In the genomic region with DNA sequence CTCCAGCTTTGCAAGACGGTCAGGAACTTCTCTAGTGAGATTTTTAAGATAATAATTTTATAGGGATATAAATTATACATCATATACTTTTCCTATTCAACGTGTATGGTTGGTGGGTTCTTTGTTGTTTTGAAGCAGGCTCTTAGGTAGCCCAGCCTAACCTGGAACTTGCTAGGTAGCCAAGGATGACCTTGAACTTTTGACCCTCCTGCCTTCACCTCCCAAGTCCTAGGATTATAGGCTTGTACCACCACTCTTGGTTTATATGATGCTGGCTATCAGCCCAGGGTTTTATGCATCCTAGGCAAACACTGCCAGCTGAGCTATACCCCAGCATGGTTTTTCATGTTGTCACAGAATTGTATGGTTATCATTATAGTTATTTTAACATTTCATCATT, we compare ENCODE assay signal across 20 mouse cellular contexts.
A peak's percentile ranks its signal among the peaks of the same experiment; 100 is the strongest.
DNase-seq lines count a peak whose midpoint lies in the region; TF ChIP-seq lines count a peak whose summit lies in the region.
"Had no signal": no experiment of that assay in that cellular context is flagged by ENCODE, and none has a peak within 500 bp of the region (broad histone marks: within the 10 kb centered on the region; RNA-seq: fewer than 3 reads in every experiment).

No protein-coding gene starts in this region.

- H3K27me3 ChIP-seq in heart, embryonic 10.5 days (ENCODE audit: insufficient read depth, poor library complexity, severe bottlenecking) = no peaks in the 10 kb centered on the region
- H3K27me3 ChIP-seq: embryonic facial prominence, embryonic 12.5 days; forebrain, embryonic 13.5 days; forebrain, embryonic 15.5 days had no signal

- peaks cover 29% of the 10 kb centered on the region for H3K4me1 ChIP-seq in heart, embryonic 10.5 days
- 0 out of 4 replicates have a peak, but pooled peaks cover 0 to 2% of the 10 kb centered on the region in 2 experiments for H3K4me1 ChIP-seq in ES-E14 (ENCODE audit: control insufficient read depth in 2 of 2, insufficient read depth in 2 of 2, low read length in 2 of 2, poor library complexity in 1 of 2)
- H3K4me1 ChIP-seq: embryonic facial prominence, embryonic 10.5 days; embryonic facial prominence, embryonic 12.5 days; forebrain, embryonic 13.5 days; forebrain, embryonic 15.5 days had no signal

- no peak overlapping the region for H3K27ac ChIP-seq in heart, embryonic 10.5 days
- no peak overlapping the region for H3K27ac ChIP-seq in ES-E14 (ENCODE audit: insufficient read depth, low read depth, low read length, poor library complexity, severe bottlenecking)
- H3K27ac ChIP-seq: embryonic facial prominence, embryonic 10.5 days; embryonic facial prominence, embryonic 12.5 days; forebrain, embryonic 13.5 days; forebrain, embryonic 15.5 days had no signal

- H3K9me3 ChIP-seq in heart, embryonic 10.5 days = no peaks in the 10 kb centered on the region
- no peaks in the 10 kb centered on the region for H3K9me3 ChIP-seq in ES-E14 (ENCODE audit: control insufficient read depth, insufficient read depth, low read depth, low read length)
- H3K9me3 ChIP-seq: embryonic facial prominence, embryonic 10.5 days; embryonic facial prominence, embryonic 12.5 days; forebrain, embryonic 13.5 days; forebrain, embryonic 15.5 days had no signal

- WGBS in heart, embryonic 10.5 days = 63% methylated on average over 2 of the region's 2 CpGs

- in situ Hi-C loops in ES-E14 (cut with MboI; ENCODE audit: low sequenced_read_pairs in 2 of 2, unreplicated experiment in 2 of 2) = no loop called here

- peak; percentile 60 for DNase-seq in heart, adult 11 months
- DNase-seq in heart, embryonic 10.5 days (ENCODE audit: low spot score) = no peak
- DNase-seq in ES-CJ7 (ENCODE audit: low read depth, low spot score) = peak; percentile 60
- DNase-seq in ES-E14 (ENCODE audit: low read depth, low spot score) = peak; percentile 44
- peak; percentile 45 for DNase-seq in ZHBTc4 (ENCODE audit: low read depth, low spot score)
- no peak for DNase-seq in urinary bladder, postnatal 36 days (ENCODE audit: low spot score in 2 of 2)
- DNase-seq in cerebellum, adult 9-11 months = no peak
- DNase-seq: adrenal gland, adult 2 months; adrenal gland, postnatal 10 days; adrenal gland, postnatal 25 days; cerebellum, adult 11 months; cerebellum, adult 18-20 months; cerebellum, adult 8-10 months; cerebellum, postnatal 10 days; cerebellum, postnatal 25 days; forebrain, postnatal 0 days had no signal

- H3K36me3 ChIP-seq in heart, embryonic 10.5 days = 0 out of 2 replicates have a peak, but pooled peaks cover 3% of the 10 kb centered on the region
- no peaks in the 10 kb centered on the region for H3K36me3 ChIP-seq in ES-E14 (ENCODE audit: control insufficient read depth, insufficient read depth, low read length, poor library complexity, severe bottlenecking)
- H3K36me3 ChIP-seq: embryonic facial prominence, embryonic 10.5 days; embryonic facial prominence, embryonic 12.5 days; forebrain, embryonic 15.5 days had no signal

- H3K4me3 ChIP-seq in heart, embryonic 10.5 days = no peak overlapping the region
- H3K4me3 ChIP-seq in ES-E14 (ENCODE audit: insufficient read depth in 1 of 2, low read depth in 1 of 2, low read length in 2 of 2, poor library complexity in 1 of 2, severe bottlenecking in 1 of 2) = no peak overlapping the region
- H3K4me3 ChIP-seq: embryonic facial prominence, embryonic 10.5 days; embryonic facial prominence, embryonic 12.5 days; forebrain, embryonic 13.5 days; forebrain, embryonic 15.5 days had no signal

- no peak overlapping the region for H3K9ac ChIP-seq in ES-E14 (ENCODE audit: insufficient read depth, low read depth, low read length, poor library complexity, severe bottlenecking)
- H3K9ac ChIP-seq: embryonic facial prominence, embryonic 12.5 days; forebrain, embryonic 13.5 days; forebrain, embryonic 15.5 days; forebrain, postnatal 0 days had no signal

TF ChIP-seq in ES-E14, 5 proteins besides CTCF, POLR2A, EP300 and RAD21:
- TF ChIP-seq MAFK (IDR thresholded peaks at IDR 0.05; ENCODE audit: insufficient read depth, low read depth, low read length) (no peak), ZC3H11A (IDR thresholded peaks at IDR 0.05; ENCODE audit: borderline replicate concordance, low read depth, low read length) (no peak), ZNF384 (IDR thresholded peaks at IDR 0.05; ENCODE audit: low read depth, low read length) (no peak), HCFC1 (IDR thresholded peaks at IDR 0.05; ENCODE audit: borderline replicate concordance, insufficient read depth, low read length) (no peak), CHD2 (IDR thresholded peaks at IDR 0.05; ENCODE audit: low read depth, low read length) (no peak)

Comparison
In these comparisons a context has a peak if more than half of its experiments do, and no peak if none do; other contexts are left out.
1. DNase-seq: peak in heart, adult 11 months (single experiment), ES-CJ7 (single experiment), ES-E14 (single experiment) and ZHBTc4 (single experiment); none in heart, embryonic 10.5 days (single experiment), urinary bladder, postnatal 36 days (0 of 2) and cerebellum, adult 9-11 months (single experiment).